Mouse (Mus musculus) embryonic facial prominence, embryonic 11.5 days (tissue): ENCODE measurements around the gene Upk3a. TPM values are rescaled to one million over a fixed set of nuclear protein-coding genes. Genes with fewer than 3 reads are reported as not detected.
"Not testable (repeated sequence)": the region's sequence is repeated elsewhere in the genome, so short reads cannot be mapped to it uniquely, and the experiment has no call there.

ENCODE experiments used
- ATAC-seq: fragments of 200-750 bp; cut with Nextera tagmentation; replicated peaks from 2 replicates; pipeline ENCODE4 v1.8.0; 2017; ENCODE audit warnings: low read depth; ENCODE audit not compliant: insufficient number of reproducible peaks, low FRiP score, low TSS enrichment
- DNase-seq: peaks from one replicate; pipeline ENCODE4 v3.0.0-alpha.2; 2015; ENCODE audit warnings: low spot score
- H3K27ac ChIP-seq: fragments of 300-500 bp; sonication (generic); replicated peaks from 2 replicates; pipeline ENCODE4 v1.5.1; 2014; ENCODE audit warnings: mild to moderate bottlenecking, low read depth, low read length, control low read depth
- H3K27me3 ChIP-seq: fragments of 300-500 bp; sonication (generic); 2 replicates; pipeline ENCODE4 v1.6.1; 2014; ENCODE audit warnings: mild to moderate bottlenecking, low read length, moderate library complexity, mixed read lengths; ENCODE audit not compliant: control insufficient read depth, insufficient read depth
- H3K36me3 ChIP-seq: fragments of 300-500 bp; sonication (generic); replicated peaks from 2 replicates; pipeline ENCODE4 v1.6.1; 2014; ENCODE audit warnings: low read depth, mild to moderate bottlenecking, low read length, moderate library complexity, mixed read lengths; ENCODE audit not compliant: control insufficient read depth, insufficient read depth
- H3K4me1 ChIP-seq: fragments of 300-500 bp; sonication (generic); 2 replicates; pipeline ENCODE4 v1.6.1; 2014; ENCODE audit warnings: low read length, mixed read lengths; ENCODE audit not compliant: control insufficient read depth, insufficient read depth
- H3K4me2 ChIP-seq: fragments of 300-500 bp; sonication (generic); 2 replicates; pipeline ENCODE4 v1.6.1; 2014; ENCODE audit warnings: low read depth, mild to moderate bottlenecking, control low read depth, low read length, moderate library complexity
- H3K4me3 ChIP-seq: fragments of 300-500 bp; sonication (generic); 2 replicates; pipeline ENCODE4 v1.5.1; 2014; ENCODE audit warnings: low read depth, low read length, control low read depth
- H3K9ac ChIP-seq: fragments of 300-500 bp; sonication (generic); replicated peaks from 2 replicates; pipeline ENCODE4 v1.6.1; 2014; ENCODE audit warnings: mild to moderate bottlenecking, control low read depth, low read length
- H3K9me3 ChIP-seq: fragments of 300-500 bp; sonication (generic); replicated peaks from 2 replicates; pipeline ENCODE4 v1.6.1; 2016; ENCODE audit warnings: mild to moderate bottlenecking, low read length, inconsistent platforms, mixed read lengths; ENCODE audit not compliant: control insufficient read depth
- WGBS: fragments of 180-500 bp; shearing (Covaris S2); extraction: QIAGEN DNeasy Blood & Tissue Kit; methylation state at CpG from one replicate; pipeline ENCODE4 v1.1.7; 2014; 5-methylcytosine and 5-hydroxymethylcytosine counted together
- polyA plus RNA-seq: library from polyadenylated mRNA; unstranded; fragments of >200 nt; fragmentation: Nextera tagmentation; extraction: Ambion mirVana; gene quantifications from 2 replicates; pipeline ENCODE4 v1.2.1, GENCODE M21; 2014

The Upk3a gene
- polyA plus RNA-seq, 1 experiment from 2014 or later, result not detected

- no peaks in the 10 kb centered on the region for H3K9me3 ChIP-seq
- no peak overlapping the region for H3K9ac ChIP-seq
- peaks cover 3% of the 10 kb centered on the region; the same call in 1 of the 2 replicates for H3K4me1 ChIP-seq
- peaks cover 3% of the 10 kb centered on the region for H3K27me3 ChIP-seq
- 43% methylated on average over 2 of the region's 2 CpGs for WGBS
- peak; percentile 22 for DNase-seq
- H3K4me2 ChIP-seq, result no peak overlapping the region
- no peak overlapping the region for H3K27ac ChIP-seq
- H3K36me3 ChIP-seq, result no peaks in the 10 kb centered on the region
- H3K4me3 ChIP-seq, result no peak overlapping the region
- ATAC-seq, result no peak
Measured at GRCm38 (mm10) chr15:85012662-85013054, 4.3 kb upstream of the Upk3a start.

- ATAC-seq (no peak), DNase-seq (no peak)
- Histone ChIP-seq H3K4me2 (no peak overlapping the region), H3K27me3 (peaks cover 3% of the 10 kb centered on the region), H3K4me1 (peaks cover 3% of the 10 kb centered on the region; the same call in 1 of the 2 replicates), H3K27ac (no peak overlapping the region), H3K36me3 (no peaks in the 10 kb centered on the region), H3K9ac (no peak overlapping the region), H3K4me3 (no peak overlapping the region), H3K9me3 (no peaks in the 10 kb centered on the region)
- WGBS, result 81% methylated on average over 11 of the region's 11 CpGs
Measured at GRCm38 (mm10) chr15:85015771-85016170, 1.2 kb upstream of the Upk3a start.

- Histone ChIP-seq H3K36me3 (no peaks in the 10 kb centered on the region), H3K4me2 (no peak overlapping the region), H3K27me3 (no peaks in the 10 kb centered on the region), H3K27ac (no peak overlapping the region), H3K4me3 (no peak overlapping the region), H3K9ac (no peak overlapping the region), H3K9me3 (no peaks in the 10 kb centered on the region), H3K4me1 (no peaks in the 10 kb centered on the region)
- ATAC-seq (no peak), DNase-seq (no peak)
- 68% methylated on average over 4 of the region's 4 CpGs for WGBS
Measured at GRCm38 (mm10) chr15:85022211-85022610, 5.3 kb downstream of the Upk3a start.

DNA sequence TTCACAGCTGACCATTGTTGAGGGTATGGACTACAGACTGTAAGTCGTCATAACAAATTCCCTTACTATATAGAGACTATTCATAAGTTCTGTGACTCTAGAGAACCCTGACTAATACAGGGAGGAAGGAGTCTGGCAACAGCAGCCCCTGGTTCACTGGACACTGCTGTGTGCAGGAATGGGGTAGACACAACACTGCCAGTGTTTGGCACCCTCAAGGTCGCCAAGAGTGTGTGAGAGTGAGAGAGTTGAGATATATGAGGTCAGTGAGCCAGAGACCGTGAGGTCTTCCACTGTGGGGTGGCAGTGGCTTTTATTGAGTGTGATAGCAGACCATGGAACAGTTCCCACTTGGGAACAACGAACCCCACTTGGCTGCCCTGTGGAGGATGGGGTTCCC, 9.3 kb downstream of the Upk3a start:
- no peaks in the 10 kb centered on the region for H3K27me3 ChIP-seq
- H3K4me2 ChIP-seq, result no peak overlapping the region
- no peak for ATAC-seq
- 80% methylated on average over 4 of the region's 4 CpGs for WGBS
- no peaks in the 10 kb centered on the region for H3K4me1 ChIP-seq
- H3K9me3 ChIP-seq, result no peaks in the 10 kb centered on the region
- H3K4me3 ChIP-seq, result no peak overlapping the region
- DNase-seq, result no peak
- H3K36me3 ChIP-seq, result no peaks in the 10 kb centered on the region
- H3K27ac ChIP-seq, result no peak overlapping the region
- H3K9ac ChIP-seq, result no peak overlapping the region

GRCm38 (mm10) chr15:85027740-85028139, 10.8 kb downstream of the Upk3a start:
- H3K9me3 ChIP-seq, result no peaks in the 10 kb centered on the region
- H3K4me3 ChIP-seq, result no peak overlapping the region
- no peak overlapping the region for H3K9ac ChIP-seq
- 52% methylated on average over 4 of the region's 4 CpGs for WGBS
- no peaks in the 10 kb centered on the region for H3K27me3 ChIP-seq
- DNase-seq (no peak), ATAC-seq (no peak)
- H3K36me3 ChIP-seq, result no peaks in the 10 kb centered on the region
- no peak overlapping the region for H3K27ac ChIP-seq
- H3K4me2 ChIP-seq, result no peak overlapping the region
- H3K4me1 ChIP-seq, result no peaks in the 10 kb centered on the region

DNA sequence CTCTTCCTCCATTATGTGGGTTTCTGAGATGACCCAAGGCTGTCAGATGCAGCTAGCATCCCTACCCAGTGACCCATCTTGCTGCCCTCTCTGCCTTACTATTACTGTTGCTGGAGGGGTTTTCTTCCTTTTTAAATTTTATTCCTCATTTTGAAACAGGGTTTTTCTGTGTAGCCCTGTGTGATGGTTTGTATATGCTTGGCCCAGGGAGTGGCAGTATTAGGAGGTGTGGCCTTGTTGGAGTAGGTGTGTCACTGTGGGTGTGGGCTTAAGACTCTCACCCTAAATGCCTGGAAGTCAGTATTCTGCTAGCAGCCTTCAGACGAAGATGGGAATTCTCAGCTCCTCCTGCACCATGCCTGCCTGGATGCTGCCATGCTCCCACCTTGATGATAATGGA, 11.7 kb downstream of the Upk3a start, which contains the start of gene Fam118a:
Gene Fam118a, plus strand, starts transcription at position 301 of the 400 bp plus-strand sequence.
- WGBS, result 60% methylated on average over 1 of the region's 1 CpGs

GRCm38 (mm10) chr15:85030643-85031042, 13.7 kb downstream of the Upk3a start:
- not testable (repeated sequence) for H3K9ac ChIP-seq, H3K4me2 ChIP-seq, H3K36me3 ChIP-seq, H3K4me3 ChIP-seq, ATAC-seq, H3K27ac ChIP-seq, H3K9me3 ChIP-seq, H3K27me3 ChIP-seq, DNase-seq, H3K4me1 ChIP-seq
- WGBS, result 82% methylated on average over 1 of the region's 1 CpGs

More for the DNA sequence above, 11.7 kb downstream of the Upk3a start, which contains the start of gene Fam118a:
- H3K4me3 ChIP-seq, H3K27ac ChIP-seq, H3K4me1 ChIP-seq, DNase-seq, H3K9me3 ChIP-seq, H3K4me2 ChIP-seq, H3K27me3 ChIP-seq, H3K9ac ChIP-seq, H3K36me3 ChIP-seq, ATAC-seq: not testable (repeated sequence)

GRCm38 (mm10) chr15:85031866-85032265, 14.9 kb downstream of the Upk3a start:
- Histone ChIP-seq H3K27me3 (no peaks in the 10 kb centered on the region), H3K9me3 (no peaks in the 10 kb centered on the region), H3K4me3 (no peak overlapping the region), H3K4me1 (no peaks in the 10 kb centered on the region; the same call in 1 of the 2 replicates), H3K27ac (no peak overlapping the region), H3K9ac (no peak overlapping the region), H3K4me2 (no peak overlapping the region), H3K36me3 (no peaks in the 10 kb centered on the region)
- DNase-seq (no peak), ATAC-seq (no peak)
- WGBS, result 86% methylated on average over 3 of the region's 3 CpGs
